Mouse (Mus musculus): ENCODE data around the gene Morn1.

The Morn1 gene

DNA sequence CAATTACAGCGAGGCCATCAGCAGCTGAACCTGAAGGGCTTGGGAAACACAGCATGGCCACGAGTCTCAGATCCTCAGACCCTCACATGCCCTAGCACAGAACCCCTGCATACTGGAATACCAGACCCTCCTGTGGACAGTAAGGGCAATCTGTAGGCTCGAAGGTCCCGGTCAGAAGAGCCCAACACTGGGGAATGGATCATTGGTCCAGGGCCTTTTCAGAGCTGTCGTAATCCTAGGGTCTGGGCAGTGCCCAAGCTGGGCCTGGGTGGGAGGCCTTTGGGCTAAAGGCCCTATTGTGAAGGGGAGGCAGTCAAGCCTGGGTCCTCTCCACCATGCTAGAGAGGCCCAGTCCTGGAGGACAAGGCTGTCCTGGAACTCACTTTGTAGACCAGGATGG is 56.5 kb downstream of the Morn1 start:
- DNase-seq: peak in 1 of 2 experiments; percentile 15

DNA sequence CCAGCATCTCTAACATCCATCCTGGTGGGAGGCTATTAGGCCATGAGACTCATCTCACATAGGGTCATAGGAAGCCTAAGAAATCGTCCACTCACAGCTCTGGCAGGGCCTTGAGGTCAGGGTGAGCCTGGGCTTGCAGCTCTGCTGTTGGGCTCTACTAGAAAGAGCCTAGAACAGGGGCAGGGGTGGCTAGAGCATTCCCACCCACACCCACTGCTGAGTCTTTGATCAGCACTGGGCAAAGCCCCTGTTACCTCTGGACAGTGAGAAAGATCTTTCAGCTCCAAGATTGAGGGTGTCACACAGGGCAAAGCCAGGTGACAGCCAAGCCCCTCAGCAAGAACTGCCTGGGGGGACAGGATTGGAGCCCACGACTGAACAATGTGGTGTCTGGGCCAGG is 57.0 kb downstream of the Morn1 start:
- DNase-seq: no peak

DNA sequence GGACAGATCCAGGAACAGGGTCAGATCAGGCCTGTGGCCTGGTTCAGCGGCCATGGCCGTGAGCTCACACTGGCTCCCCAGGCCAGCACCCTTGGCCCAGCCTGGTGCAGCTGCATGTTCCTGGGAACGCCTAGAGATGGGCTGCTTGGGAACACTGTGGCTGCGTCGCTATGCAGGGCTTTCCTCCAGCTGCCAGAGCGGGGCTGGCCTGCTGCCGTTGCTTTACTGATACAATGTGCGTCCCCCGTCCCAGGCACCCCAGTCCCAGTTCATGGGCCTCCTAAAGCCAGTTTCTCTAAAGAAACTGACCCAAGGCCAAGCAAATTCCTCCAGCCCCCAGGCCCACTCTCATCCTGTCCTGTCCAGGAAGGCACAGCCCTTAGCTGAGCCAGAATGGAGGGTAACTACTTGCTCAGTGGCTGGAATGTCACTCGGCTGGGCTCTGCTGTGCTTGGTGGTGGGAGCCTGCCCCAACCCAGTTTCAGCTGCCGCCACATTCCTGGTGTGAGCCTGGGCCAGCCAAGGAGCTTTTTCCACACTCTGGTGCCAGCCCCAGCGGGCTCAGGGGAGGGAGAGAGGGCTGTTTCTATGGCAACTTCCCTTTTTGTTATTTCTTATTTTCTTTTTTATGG is 57.6 kb downstream of the Morn1 start:
- DNase-seq: peak in 1 of 2 experiments; percentile 57

DNA sequence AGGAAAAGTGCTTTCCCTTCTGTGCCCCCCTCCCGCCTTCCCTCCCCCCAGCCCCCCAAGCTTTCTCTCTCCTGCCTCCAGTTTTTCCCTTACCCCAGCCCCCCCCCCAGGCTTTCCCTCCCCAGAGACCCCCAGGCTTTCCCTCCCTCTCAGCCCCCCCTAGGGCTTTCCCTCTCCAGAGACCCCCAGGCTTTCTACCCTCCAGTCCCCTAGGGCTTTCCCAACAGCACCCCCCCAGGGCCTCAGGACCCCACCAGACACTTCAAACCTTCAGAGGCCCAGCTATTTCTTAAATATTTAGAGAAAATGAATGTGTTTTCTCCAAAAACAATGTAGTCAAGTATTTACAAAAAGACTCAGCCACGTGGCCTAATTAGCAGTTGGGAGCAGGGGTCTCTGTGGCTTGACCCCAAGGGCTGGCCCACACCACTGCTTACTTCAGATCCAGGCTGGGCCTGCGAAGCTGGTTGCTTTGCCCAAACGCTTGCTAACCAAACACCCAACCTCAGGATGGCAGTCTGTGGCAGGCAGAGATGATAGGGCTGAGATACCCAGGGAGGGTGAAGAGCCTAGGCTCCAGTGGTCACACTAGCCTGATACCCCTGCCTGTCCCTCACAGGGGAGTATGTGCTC is 58.3 kb downstream of the Morn1 start:
- peak in 1 of 2 experiments; percentile 19 for DNase-seq

DNA sequence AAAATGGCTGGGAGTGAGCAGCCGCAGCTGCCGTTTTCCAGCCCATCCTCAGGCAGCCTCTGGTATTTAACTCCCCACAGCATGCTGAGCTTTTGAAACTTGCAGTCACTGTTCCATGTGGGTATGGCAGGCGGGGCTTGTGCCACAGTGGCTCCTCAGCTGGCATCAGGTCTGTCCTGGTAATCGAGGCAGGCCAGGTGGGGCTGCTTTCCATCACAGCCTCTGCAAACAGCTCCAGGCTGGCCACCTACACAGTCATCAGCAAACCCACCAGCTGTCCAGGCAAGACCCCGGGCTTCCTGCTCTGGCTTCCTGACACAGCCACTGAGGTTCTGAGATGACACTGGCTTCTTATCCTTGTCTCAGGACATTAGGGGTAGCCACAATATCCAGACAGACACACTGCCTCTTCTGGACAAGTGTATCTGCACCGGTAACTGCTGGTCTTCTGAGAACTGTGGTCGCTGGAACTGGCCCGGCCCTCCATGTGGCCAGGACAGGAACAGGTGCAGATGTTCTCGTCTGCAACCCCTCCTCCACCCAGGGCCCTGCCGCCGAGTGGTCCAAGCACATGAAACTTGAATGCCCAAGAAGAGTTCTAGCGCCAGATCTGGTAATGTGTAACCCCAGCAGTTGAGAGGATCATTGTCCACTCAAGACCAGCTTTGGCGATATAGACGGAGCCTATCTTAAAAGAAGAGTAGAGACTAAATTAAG is 59.9 kb downstream of the Morn1 start:
- no peak for DNase-seq

DNA sequence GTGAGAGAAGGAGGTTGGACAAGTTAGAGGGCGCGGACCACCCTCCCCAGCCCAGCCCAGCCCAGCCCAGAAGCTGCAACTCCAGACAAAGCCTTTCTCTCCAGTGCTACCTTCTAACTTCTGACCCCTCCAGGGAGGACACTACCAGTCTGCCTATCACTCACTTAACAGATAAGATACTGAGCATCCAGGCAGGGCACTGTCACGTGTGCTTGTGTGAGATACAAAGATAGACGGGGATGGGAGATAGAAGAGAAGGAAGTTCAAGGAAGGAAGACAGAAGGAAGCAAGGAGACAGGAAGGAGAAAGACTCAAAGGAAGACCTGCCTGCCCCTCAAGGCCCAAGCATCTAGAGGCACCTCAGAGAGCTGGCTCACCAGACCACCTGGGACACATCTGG is 62.1 kb downstream of the Morn1 start:
- DNase-seq: no peak

DNA sequence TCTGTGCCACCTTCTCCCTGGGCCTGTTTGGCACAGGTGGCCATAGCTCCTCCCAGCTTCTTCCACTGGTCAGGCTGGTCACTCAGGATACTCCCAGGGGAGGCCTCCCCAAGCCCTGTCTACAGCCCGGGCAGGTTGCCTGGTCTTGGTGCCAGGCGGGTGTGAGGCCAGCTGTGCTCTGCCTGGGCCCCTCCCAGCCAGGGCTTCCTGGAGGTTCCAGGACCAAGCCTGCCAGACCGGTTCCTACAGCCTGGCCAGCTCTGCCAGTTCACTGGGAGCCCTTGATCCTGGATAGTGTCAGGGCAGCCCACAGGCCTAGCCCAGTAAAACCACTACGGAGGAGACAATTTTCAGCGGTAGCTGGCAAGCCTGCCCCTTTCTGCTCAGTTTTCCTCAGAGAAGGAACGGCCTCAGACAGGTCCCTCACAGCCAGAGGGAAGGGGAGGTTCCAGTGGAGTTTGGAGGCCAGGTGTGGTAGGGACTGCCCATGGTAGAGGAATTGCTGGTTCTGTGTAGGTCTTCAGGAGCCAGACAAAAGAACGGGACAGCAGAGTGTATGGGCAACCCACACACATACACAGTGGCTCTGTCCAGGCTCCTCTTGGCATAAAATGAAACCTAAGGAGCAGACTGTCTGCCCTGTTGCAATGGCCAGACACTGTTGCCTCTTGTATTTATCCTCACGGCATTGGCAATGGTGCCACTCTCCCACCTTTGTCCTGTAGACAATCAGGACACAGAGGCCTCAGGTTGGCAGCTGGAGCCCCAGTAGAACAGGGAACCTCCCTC is 62.7 kb downstream of the Morn1 start:
- DNase-seq: peak; percentile 58 to 62

DNA sequence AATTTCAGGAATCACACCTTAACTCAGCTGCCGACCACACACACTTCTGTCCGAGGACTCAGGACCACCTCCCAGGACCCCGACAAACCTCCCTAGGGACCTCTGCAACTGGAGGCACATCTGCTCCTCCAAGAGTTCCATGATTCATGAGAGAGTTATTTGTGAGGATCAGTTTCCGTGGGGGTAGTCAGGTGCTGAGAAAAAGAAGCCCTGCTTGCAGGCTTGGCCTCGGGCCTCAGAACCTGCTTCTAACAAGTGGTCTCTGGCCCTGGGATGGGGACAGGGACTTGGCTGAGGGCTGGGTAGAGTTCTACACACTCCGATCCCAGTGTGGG is 63.5 kb downstream of the Morn1 start:
- no peak for DNase-seq

DNA sequence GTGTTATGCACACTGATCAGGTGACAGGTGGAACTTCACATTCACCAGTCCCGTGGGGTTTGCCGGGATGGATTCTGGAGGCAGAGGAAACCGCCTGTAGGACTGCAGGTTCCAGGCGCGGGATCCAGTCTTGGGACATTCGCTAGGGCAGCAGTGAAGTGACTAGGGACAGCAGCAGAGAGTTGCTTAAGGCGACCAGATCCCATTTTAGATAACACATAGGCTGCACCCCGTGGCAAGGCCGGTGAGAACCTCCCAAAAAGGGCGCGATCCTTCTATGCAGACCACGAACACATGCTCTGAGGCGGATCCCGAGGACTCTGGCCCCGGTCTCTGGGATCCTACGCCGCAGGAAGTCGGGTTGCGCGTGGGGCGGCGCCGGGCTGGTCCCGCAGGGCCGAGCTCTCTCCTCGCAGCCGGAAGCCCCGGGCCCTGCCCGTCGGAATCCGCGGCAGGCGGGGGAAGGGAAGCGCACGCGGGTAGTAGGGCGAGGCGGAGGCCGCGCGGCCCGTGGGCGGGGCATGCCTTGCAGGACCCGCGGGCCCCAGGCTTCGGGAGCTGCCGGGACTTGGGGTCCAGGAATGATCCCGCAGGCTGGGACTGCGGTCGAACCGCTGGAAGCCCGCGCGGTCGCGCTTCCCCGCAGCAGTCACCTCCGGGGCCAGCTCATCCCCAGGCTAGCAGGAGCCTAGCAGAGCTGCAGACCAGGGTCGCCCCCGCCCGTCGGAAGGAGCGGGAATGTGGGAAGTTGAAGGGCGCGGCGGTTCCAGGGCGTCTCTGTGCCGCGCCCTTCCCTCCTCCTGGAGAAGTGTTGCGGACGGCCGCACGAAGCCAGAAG is 64.1 kb downstream of the Morn1 start:
- peak; percentile 74 to 81 for DNase-seq

DNA sequence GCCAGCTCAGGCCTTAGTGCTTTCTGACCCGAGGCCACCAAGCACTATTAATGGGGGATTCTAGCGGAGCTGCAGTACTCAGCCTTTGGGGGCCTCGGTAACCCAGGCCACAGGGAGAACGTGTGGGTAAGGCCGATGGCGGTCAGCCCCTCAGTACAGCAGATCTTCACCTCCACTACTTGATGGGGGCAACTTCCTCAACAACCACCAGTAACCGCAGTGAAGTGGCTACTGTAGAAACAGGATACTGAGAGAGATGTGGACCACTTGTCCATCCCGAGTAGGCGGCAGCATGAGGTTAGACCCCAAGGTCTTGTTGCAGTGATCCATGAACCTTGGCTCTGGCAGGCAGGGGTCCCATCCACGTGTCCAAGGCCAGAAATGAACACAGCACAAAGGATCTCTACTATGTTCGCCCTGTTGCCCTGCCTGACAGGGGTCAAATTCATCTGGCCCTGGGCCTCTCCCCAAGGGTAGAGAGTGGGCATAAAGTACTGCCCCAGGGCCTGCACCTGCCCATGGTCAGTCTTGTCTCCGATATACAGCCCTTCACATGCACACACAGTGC is 64.9 kb downstream of the Morn1 start:
- no peak for DNase-seq

DNA sequence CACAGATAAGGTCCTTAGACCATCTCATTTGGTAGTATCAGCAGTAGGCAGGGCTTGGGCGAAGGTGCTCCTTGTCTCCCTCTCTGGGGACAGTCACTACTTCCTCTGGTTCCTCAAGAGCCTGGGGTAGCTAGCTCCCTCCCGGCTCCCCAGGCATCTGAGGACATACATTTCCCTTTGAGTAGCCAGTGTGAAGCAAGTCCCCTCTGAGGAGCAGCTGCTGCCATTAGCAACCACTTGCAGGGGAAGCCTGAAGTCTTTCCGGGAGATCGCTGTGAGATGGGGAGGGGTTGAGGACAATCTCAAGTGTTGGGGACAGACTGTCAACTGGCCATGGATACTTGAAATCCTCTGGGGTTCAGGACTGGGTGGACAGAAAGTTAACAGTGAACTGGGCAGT is 65.5 kb downstream of the Morn1 start:
- DNase-seq: no peak

DNA sequence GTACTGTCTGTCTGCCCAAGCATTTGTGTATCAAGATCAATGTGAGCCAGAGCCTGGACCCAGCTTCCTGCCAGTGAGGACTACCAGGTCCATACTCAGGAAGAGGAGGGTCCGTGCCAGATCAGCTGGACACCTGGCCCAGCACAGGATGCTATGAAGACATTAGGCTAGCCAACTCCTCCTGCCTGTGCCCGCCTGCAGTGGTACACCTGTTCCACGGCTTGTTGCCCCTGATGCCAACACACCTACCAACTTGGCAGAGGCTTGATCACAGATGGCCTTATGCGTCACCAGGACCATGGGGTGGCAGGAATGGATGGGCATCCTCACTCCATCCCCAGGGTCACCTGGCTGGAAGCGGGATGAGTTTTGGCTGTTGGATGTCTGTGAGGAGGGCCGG is 66.1 kb downstream of the Morn1 start:
- DNase-seq: peak; percentile 95 to 96

DNA sequence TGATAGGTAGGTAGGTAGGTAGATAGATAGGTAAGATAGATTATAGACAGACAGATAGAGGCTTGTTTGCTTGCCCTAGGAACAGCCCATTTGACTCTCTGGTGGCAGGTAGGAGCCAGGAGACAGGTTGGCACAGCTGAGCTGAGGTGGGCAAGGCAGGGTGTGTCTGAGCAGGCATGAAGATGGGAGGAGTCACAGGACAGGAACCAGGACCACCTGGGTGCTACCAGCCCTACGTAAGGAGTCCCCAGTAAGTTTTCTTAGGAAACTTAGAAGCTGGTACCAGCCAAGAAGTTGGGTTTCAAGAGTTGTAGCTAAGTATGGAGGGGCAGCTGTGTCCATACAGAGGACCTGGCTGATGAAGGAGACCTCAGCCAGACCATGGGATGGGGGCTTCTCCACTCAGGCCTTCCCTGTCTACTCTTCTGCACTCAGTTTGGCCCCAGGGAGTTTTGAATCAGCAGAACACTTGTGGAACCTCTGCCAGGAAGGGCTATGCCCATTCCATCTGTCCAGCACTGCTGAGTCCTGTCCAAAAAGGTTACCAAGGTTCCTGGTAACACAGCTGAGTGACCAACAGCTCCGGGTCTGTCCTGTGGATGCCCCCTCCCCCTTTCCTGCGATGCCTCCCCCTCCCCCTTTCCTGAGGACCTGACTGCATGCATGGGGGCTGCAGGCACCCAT is 67.2 kb downstream of the Morn1 start:
- DNase-seq: no peak

DNA sequence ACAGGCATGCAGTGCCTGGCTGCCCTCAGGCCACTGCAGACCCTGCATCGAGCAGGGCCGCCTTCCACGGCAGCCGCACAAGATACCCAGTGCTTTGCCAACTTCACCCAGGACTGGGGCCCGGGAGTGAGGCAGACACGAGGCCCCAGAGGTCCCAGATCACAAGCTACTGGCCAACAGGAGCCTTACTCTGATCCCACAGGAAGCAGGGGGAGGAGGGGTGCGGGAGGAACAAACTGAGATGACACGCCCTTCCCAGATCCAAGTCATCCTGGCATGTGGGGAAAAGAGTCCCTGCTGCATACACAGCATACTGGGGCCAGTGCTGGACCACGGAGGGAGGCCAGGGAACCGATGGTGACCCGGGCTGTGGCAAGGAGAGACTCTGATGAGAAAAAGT is 68.6 kb downstream of the Morn1 start:
- DNase-seq: no peak

DNA sequence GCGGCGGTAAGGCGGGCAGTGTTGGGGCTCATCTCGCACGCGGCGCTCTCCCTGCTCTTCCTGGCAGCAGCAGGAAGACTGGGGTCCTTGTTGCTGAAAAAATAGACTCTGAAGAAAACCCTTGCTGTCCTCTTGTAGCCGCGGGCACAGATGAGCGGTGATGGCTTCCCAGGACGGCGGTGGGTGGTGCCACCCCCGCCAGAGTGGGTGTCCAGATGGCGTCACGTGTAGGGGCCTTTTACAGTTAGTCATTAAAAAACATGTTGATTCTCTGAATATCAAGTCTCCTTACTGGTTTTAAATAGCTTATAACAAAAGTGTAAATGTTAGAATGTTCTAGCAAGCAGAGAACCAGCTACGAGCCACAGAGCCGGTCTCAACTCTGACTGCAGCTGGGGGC is 70.4 kb downstream of the Morn1 start:
- DNase-seq: no peak

DNA sequence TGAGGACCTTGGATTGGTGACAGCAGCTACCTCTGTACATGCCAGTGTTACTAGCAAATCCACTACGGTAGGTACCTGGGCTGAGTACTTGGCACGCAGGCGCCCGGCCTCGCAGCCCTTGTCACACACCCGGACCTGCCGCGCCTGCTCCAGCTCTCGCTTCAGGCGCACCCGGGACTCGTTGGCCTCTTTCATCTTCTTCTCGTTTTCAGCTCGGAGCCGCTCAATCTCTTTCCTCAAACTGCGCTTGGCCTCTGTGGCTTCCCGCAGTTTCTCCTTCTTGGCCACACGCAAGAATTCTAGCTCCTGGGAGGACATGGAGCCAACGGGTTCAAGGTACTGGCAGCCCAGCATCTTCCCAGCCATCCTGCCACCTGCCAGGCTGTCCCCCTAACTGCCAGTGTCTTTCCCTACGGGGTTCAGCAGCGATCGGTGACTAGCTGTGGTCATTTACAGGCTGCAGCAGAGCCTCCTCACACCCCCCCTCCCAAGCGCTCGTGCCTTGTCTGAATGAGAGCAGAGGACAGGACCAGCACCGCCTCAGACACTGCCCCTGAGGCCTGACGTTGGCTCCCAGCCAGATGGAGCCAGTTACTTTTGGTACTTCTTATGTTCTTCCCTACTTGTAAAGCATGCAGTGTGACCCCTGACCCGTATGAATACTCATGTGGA is 71.6 kb downstream of the Morn1 start:
- DNase-seq: peak; percentile 64 to 69

DNA sequence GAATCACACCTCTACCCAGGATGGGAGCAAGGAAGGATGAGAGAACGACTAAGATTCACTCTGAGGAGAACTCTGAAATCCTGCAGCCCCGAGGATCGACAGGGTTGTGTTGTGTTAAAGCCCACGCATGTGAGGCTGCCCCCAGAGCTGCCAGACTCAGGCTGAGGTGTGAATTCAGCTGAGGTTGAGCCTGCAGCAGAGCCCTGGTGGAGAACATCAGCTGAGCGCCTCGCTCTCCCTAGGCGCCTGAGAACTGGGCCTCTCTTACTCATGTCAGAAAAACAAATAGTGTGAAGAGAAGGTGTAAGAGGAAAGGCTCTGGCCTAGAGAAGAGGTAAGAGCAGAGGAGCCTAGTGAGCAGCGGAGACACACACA is 72.2 kb downstream of the Morn1 start:
- no peak for DNase-seq

DNA sequence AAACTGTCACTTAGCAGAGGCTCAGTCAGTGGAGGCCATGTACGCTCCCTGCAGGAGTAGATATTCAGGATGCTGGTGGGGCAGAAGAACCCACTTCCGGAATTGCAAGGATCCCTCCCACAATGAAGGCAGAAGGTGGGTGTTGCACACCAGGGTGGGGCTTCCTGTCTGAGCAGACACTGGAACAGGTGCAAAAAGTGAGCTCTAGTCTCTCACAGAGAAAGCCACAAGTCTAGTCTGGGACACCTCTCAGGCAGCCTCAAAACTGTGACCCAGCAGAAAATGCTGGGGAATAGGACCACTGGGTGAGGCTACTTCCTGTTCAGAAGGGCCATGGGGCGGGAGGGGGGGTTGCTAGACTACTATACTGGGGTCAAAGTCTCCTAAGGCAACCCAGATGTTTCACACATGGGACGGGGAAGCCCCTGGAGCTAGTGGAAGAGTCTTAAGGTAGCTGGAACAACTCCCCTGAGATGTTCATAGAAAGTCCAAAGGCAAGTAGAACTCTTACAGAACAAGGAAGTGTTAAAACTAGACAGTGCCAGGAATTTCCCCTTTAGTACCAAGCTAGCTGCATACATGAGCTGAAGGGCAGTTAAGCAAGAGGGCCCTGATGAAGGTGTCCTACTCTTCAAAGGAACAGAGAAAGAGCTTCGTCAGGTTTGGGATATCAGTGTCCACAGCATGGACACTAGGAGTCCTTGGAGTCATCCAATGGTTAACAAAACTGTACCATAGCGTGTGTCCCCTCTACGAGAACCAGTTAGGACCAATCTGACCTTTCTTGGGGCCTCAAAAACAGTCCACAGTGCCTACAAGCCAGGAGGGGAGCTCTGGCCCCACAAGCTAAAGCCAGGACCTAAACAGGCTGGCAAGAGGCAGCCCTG is 76.3 kb downstream of the Morn1 start:
- DNase-seq: no peak

DNA sequence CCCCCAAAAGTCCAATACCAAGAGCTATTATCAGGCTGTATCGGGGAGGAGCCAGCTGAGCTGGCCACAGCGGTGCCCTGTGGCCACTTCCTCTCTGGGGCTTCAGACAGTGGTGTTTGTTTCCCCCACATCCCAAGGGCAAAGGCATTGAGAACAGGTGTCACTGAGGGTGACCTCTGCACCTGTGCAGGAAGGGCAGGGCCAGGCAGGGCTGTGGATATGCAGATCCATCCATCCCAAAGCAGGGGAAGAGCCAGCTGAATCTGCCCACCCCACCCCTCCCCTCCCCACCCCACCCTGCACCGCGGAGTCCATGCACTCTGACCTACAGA is 76.9 kb downstream of the Morn1 start:
- no peak for DNase-seq

DNA sequence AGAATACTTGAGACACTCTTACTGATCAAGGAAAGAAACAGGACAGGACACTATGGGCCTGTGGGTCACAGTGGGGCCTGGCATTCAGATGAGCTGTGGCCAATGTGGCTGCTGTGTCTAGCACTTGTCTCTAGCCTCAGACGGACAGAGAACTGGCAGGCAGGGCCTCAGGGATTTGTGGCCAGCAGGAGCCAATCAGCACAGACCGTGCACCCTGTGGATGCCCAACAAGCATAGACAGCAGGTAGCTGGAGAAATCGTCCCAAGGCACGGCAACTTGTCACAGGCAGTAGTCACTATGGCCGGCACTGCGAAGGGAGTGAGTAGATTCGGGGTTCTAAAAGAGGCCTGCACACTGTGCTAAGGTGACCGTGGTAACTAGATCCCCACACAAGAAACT is 77.3 kb downstream of the Morn1 start:
- DNase-seq: peak; percentile 59

Data from cerebellum, postnatal 25 days (tissue).